In the genomic region with DNA sequence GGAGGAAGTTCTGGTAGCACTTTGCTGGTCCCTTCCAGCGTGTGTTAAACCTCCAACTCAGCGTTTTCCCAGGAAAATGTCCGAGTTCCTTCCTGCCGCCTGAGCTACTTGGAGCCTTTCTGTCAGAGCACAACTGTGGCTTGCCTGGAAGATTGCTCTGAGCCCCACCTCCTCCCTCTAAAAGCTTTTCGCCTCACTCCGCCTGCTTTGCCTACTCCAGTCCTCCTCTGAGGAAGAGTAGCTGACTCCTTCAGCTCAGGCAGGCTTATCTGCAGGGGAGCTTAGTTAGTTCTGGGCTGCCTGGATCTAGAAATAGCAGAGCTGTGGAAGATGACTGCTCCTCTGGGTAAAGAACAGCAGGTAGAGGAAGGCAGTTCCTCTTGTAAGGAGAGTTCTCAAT, we compare ENCODE assay signal across 27 mouse cellular contexts.
A peak's percentile ranks its signal among the peaks of the same experiment; 100 is the strongest.
DNase-seq lines count a peak whose midpoint lies in the region; ATAC-seq and TF ChIP-seq lines count a peak whose summit lies in the region.
"Had no signal": no experiment of that assay in that cellular context is flagged by ENCODE, and none has a peak within 500 bp of the region (broad histone marks: within the 10 kb centered on the region; RNA-seq: fewer than 3 reads in every experiment).

No protein-coding gene starts in this region.

- WGBS in hindbrain, embryonic 10.5 days = 78% methylated on average over 6 of the region's 6 CpGs
- WGBS in hindbrain, embryonic 16.5 days = 64% methylated on average over 6 of the region's 6 CpGs
- 83% methylated on average over 6 of the region's 6 CpGs for WGBS in liver, postnatal 0 days (ENCODE audit: insufficient replicate concordance)
- 72% methylated on average over 6 of the region's 6 CpGs for WGBS in liver, embryonic 11.5 days

- no peak overlapping the region for H3K9ac ChIP-seq in hindbrain, embryonic 16.5 days (ENCODE audit: low read depth, low read length)
- no peak overlapping the region for H3K9ac ChIP-seq in liver, postnatal 0 days (replicated peaks)
- no peak overlapping the region for H3K9ac ChIP-seq in liver, embryonic 11.5 days (ENCODE audit: low read depth, low read length)
- no peak overlapping the region for H3K9ac ChIP-seq in CH12.LX (ENCODE audit: insufficient read depth, low read depth)
- H3K9ac ChIP-seq: embryonic facial prominence, embryonic 13.5 days; forebrain, embryonic 12.5 days; limb, embryonic 12.5 days; liver, embryonic 14.5 days; lung, embryonic 15.5 days; midbrain, embryonic 13.5 days had no signal

- no peak overlapping the region for H3K4me3 ChIP-seq in hindbrain, embryonic 10.5 days
- H3K4me3 ChIP-seq in hindbrain, embryonic 16.5 days (ENCODE audit: low read length) = no peak overlapping the region
- H3K4me3 ChIP-seq in liver, postnatal 0 days (ENCODE audit: low read depth, low read length) = no peak overlapping the region
- H3K4me3 ChIP-seq in liver, embryonic 11.5 days (ENCODE audit: low read depth, low read length) = no peak overlapping the region
- no peak overlapping the region for H3K4me3 ChIP-seq in CH12.LX (replicated peaks in 1 of 3; ENCODE audit: low read depth in 2 of 3, low read length in 2 of 3, poor library complexity in 1 of 3)
- H3K4me3 ChIP-seq: embryonic facial prominence, embryonic 13.5 days; erythroblast, embryonic 14.5 days; forebrain, embryonic 12.5 days; gastrocnemius, adult 2 months; heart, embryonic 10.5 days; limb, embryonic 12.5 days; lung, embryonic 15.5 days; megakaryocyte, embryonic 14.5 days; midbrain, embryonic 13.5 days had no signal

- TF ChIP-seq EP300 in liver, postnatal 0 days (IDR thresholded peaks at IDR 0.05; ENCODE audit: low read depth) = no peak
- TF ChIP-seq EP300 in CH12.LX (IDR thresholded peaks at IDR 0.05; ENCODE audit: low read length) = no peak

- no peak for DNase-seq in hindbrain, embryonic 10.5 days (ENCODE audit: low spot score)
- no peak for DNase-seq in liver, postnatal 0 days
- DNase-seq in liver, embryonic 11.5 days (ENCODE audit: low spot score) = no peak
- DNase-seq in CH12.LX (ENCODE audit: extremely low read depth) = no peak
- DNase-seq in brain, adult 2 months (ENCODE audit: low read depth, low spot score) = peak; percentile 82
- no peak for DNase-seq in Muller cell, postnatal 12 days (ENCODE audit: inconsistent ontology term)
- DNase-seq: adrenal gland, postnatal 10 days; cerebellum, adult 2 months; cerebellum, postnatal 25 days; embryo, embryonic 11 days; gastrocnemius, adult 2 months; kidney, adult 9 months; kidney, postnatal 36 days; lung, postnatal 36 days; thymus, postnatal 25 days had no signal

- no peak overlapping the region for H3K4me2 ChIP-seq in hindbrain, embryonic 16.5 days (ENCODE audit: low read length)
- no peak overlapping the region for H3K4me2 ChIP-seq in liver, postnatal 0 days (ENCODE audit: low read depth, low read length)
- H3K4me2 ChIP-seq in liver, embryonic 11.5 days = no peak overlapping the region
- H3K4me2 ChIP-seq in CH12.LX (ENCODE audit: insufficient read depth, low read depth, poor library complexity, severe bottlenecking) = no peak overlapping the region; the same call in 1 of the 2 replicates
- H3K4me2 ChIP-seq: embryonic facial prominence, embryonic 13.5 days; forebrain, embryonic 12.5 days; limb, embryonic 12.5 days; lung, embryonic 15.5 days; midbrain, embryonic 13.5 days had no signal

- no peak for TF ChIP-seq POLR2A in CH12.LX (IDR thresholded peaks at IDR 0.05; ENCODE audit: low read depth, low read length)

- dilution Hi-C loops in CH12.LX (cut with MboI; ENCODE audit: extremely low pct_ligation_motif_present, extremely low pct_unique_long_range_greater_than_20kb, low sequenced_read_pairs) = no loop called here

- ATAC-seq in hindbrain, embryonic 16.5 days = no peak; the same call in 1 of the 2 replicates
- no peak for ATAC-seq in liver, postnatal 0 days
- ATAC-seq in liver, embryonic 11.5 days (replicated peaks; ENCODE audit: low FRiP score) = no peak
- ATAC-seq: hindbrain, postnatal 0 days; intestine, embryonic 16.5 days; midbrain, embryonic 13.5 days had no signal

- in situ Hi-C loops in CH12.LX (cut with MboI; ENCODE audit: low pct_ligation_motif_present, low pct_unique_long_range_greater_than_20kb, low sequenced_read_pairs) = loop anchor here (25.0 kb wide), 1 partner anchor 457 kb away; no protein-coding TSS in a partner anchor

- no peak for TF ChIP-seq RAD21 in CH12.LX (IDR thresholded peaks at IDR 0.05; ENCODE audit: low read depth, low read length)

- no peaks in the 10 kb centered on the region for H3K9me3 ChIP-seq in hindbrain, embryonic 10.5 days
- H3K9me3 ChIP-seq in hindbrain, embryonic 16.5 days (ENCODE audit: control insufficient read depth, low read length) = no peaks in the 10 kb centered on the region
- no peaks in the 10 kb centered on the region for H3K9me3 ChIP-seq in liver, postnatal 0 days (ENCODE audit: low read length)
- no peaks in the 10 kb centered on the region for H3K9me3 ChIP-seq in liver, embryonic 11.5 days (ENCODE audit: control insufficient read depth, low read length)
- H3K9me3 ChIP-seq in CH12.LX (replicated peaks; ENCODE audit: low read length) = no peaks in the 10 kb centered on the region
- H3K9me3 ChIP-seq: embryonic facial prominence, embryonic 13.5 days; forebrain, embryonic 12.5 days; heart, embryonic 10.5 days; limb, embryonic 12.5 days; lung, embryonic 15.5 days; megakaryocyte, embryonic 14.5 days; midbrain, embryonic 13.5 days had no signal

- H3K27ac ChIP-seq in hindbrain, embryonic 10.5 days = peak overlapping the region; percentile 70
- H3K27ac ChIP-seq in hindbrain, embryonic 16.5 days (ENCODE audit: low read depth, low read length) = no peak overlapping the region
- H3K27ac ChIP-seq in liver, postnatal 0 days (ENCODE audit: low read depth) = 0 out of 2 replicates have a peak overlapping the region, but pooled peaks have one; percentile 7
- no peak overlapping the region for H3K27ac ChIP-seq in liver, embryonic 11.5 days (ENCODE audit: low read depth, low read length)
- peak overlapping the region; percentile 58 for H3K27ac ChIP-seq in CH12.LX (ENCODE audit: insufficient read depth, low read depth)
- H3K27ac ChIP-seq: embryonic facial prominence, embryonic 13.5 days; forebrain, embryonic 12.5 days; gastrocnemius, adult 2 months; heart, embryonic 10.5 days; hindbrain, postnatal 0 days; limb, embryonic 12.5 days; liver, embryonic 14.5 days; lung, embryonic 15.5 days; midbrain, embryonic 13.5 days had no signal

- peaks cover 3% of the 10 kb centered on the region for H3K36me3 ChIP-seq in hindbrain, embryonic 10.5 days
- no peaks in the 10 kb centered on the region; the same call in 1 of the 2 replicates for H3K36me3 ChIP-seq in hindbrain, embryonic 16.5 days (ENCODE audit: control insufficient read depth, insufficient read depth, low read length)
- H3K36me3 ChIP-seq in liver, postnatal 0 days (replicated peaks; ENCODE audit: insufficient read depth, low read length) = peaks cover 14% of the 10 kb centered on the region
- peaks cover 8% of the 10 kb centered on the region for H3K36me3 ChIP-seq in liver, embryonic 11.5 days (ENCODE audit: control insufficient read depth, insufficient read depth, low read length)
- peaks cover 37 to 81% of the 10 kb centered on the region in 2 experiments for H3K36me3 ChIP-seq in CH12.LX (replicated peaks in 1 of 2; ENCODE audit: control insufficient read depth in 1 of 2, insufficient read depth in 1 of 2, low read length in 1 of 2)
- H3K36me3 ChIP-seq: forebrain, embryonic 12.5 days; midbrain, embryonic 13.5 days had no signal

- H3K79me2 ChIP-seq in CH12.LX (replicated peaks; ENCODE audit: control insufficient read depth, extremely low read depth, insufficient read depth, poor library complexity, severe bottlenecking) = peaks cover 36% of the 10 kb centered on the region

- H3K4me1 ChIP-seq in hindbrain, embryonic 10.5 days (replicated peaks) = peaks cover 60% of the 10 kb centered on the region
- H3K4me1 ChIP-seq in hindbrain, embryonic 16.5 days (ENCODE audit: control insufficient read depth, insufficient read depth, low read depth, low read length) = peaks cover 8% of the 10 kb centered on the region
- no peaks in the 10 kb centered on the region for H3K4me1 ChIP-seq in liver, postnatal 0 days (ENCODE audit: insufficient read depth)
- H3K4me1 ChIP-seq in liver, embryonic 11.5 days (replicated peaks; ENCODE audit: control insufficient read depth, insufficient read depth, low read length) = no peaks in the 10 kb centered on the region; the same call in 1 of the 2 replicates
- peaks cover 21 to 69% of the 10 kb centered on the region in 2 experiments for H3K4me1 ChIP-seq in CH12.LX (ENCODE audit: control insufficient read depth in 1 of 2, insufficient read depth in 2 of 2)
- H3K4me1 ChIP-seq: lung, embryonic 15.5 days had no signal

- no peaks in the 10 kb centered on the region for H3K27me3 ChIP-seq in hindbrain, embryonic 10.5 days (ENCODE audit: insufficient read depth, poor library complexity, severe bottlenecking)
- no peaks in the 10 kb centered on the region for H3K27me3 ChIP-seq in hindbrain, embryonic 16.5 days (replicated peaks; ENCODE audit: control insufficient read depth, insufficient read depth, low read length)
- no peaks in the 10 kb centered on the region for H3K27me3 ChIP-seq in liver, postnatal 0 days (ENCODE audit: insufficient read depth, low read length)
- no peaks in the 10 kb centered on the region for H3K27me3 ChIP-seq in liver, embryonic 11.5 days (replicated peaks; ENCODE audit: control insufficient read depth, insufficient read depth, low read length)
- H3K27me3 ChIP-seq in CH12.LX (replicated peaks) = no peaks in the 10 kb centered on the region
- H3K27me3 ChIP-seq: embryonic facial prominence, embryonic 13.5 days; forebrain, embryonic 12.5 days; limb, embryonic 12.5 days; lung, embryonic 15.5 days; megakaryocyte, embryonic 14.5 days; midbrain, embryonic 13.5 days had no signal

- no peak for TF ChIP-seq CTCF in liver, postnatal 0 days (IDR thresholded peaks at IDR 0.05; ENCODE audit: low read depth)
- TF ChIP-seq CTCF in CH12.LX (conservative IDR thresholded peaks at IDR 0.05 in 1 of 2, IDR thresholded peaks at IDR 0.05 in 1 of 2; ENCODE audit: low read depth in 2 of 2, low read length in 2 of 2) = no peak

TF ChIP-seq in CH12.LX, 34 proteins besides CTCF, POLR2A, EP300 and RAD21:
- no peak for TF ChIP-seq MEF2A (IDR thresholded peaks at IDR 0.05; ENCODE audit: borderline replicate concordance, low read depth, low read length)
- no peak for TF ChIP-seq USF1 (IDR thresholded peaks at IDR 0.05; ENCODE audit: low read depth, low read length)
- TF ChIP-seq MXI1 (IDR thresholded peaks at IDR 0.05; ENCODE audit: low read depth, low read length) = no peak
- TF ChIP-seq CHD2 (IDR thresholded peaks at IDR 0.05; ENCODE audit: low read length) = no peak
- TF ChIP-seq POLR2AphosphoS2 (IDR thresholded peaks at IDR 0.05; ENCODE audit: low read depth, low read length) = no peak
- no peak for TF ChIP-seq E2F4 (IDR thresholded peaks at IDR 0.05; ENCODE audit: insufficient replicate concordance, low read depth, low read length)
- TF ChIP-seq ZC3H11A (IDR thresholded peaks at IDR 0.05; ENCODE audit: low read depth, low read length) = no peak
- TF ChIP-seq BHLHE40 (IDR thresholded peaks at IDR 0.05; ENCODE audit: low read depth, low read length) = no peak
- no peak for TF ChIP-seq HCFC1 (IDR thresholded peaks at IDR 0.05; ENCODE audit: low read depth, low read length)
- no peak for TF ChIP-seq USF2 (conservative IDR thresholded peaks at IDR 0.05; ENCODE audit: low read depth, low read length)

Comparison
In these comparisons a context has a peak if more than half of its experiments do, and no peak if none do; other contexts are left out.
1. H3K27ac ChIP-seq: peak in hindbrain, embryonic 10.5 days (single experiment), liver, postnatal 0 days (single experiment) and CH12.LX (single experiment); none in hindbrain, embryonic 16.5 days (single experiment) and liver, embryonic 11.5 days (single experiment).